Mouse (Mus musculus): Measurements from ENCODE around the gene Pold1. TPM values are rescaled to one million over a fixed set of nuclear protein-coding genes. Genes with fewer than 3 reads are reported as not detected.
A peak's percentile ranks its signal among the peaks of the same experiment; 100 is the strongest.

Pold1 gene
- polyA plus RNA-seq, 1 experiment from 2014 or later, result 9.4 TPM

GRCm38 (mm10) chr7:44484841-44485571, 63.6 kb downstream of the Pold1 start:
- H3K4me1 ChIP-seq (ENCODE audit: control insufficient read depth, insufficient read depth, low read length), result no peaks in the 10 kb centered on the region
- peaks cover 3% of the 10 kb centered on the region; the same call in 1 of the 2 replicates for H3K36me3 ChIP-seq (ENCODE audit: control insufficient read depth, insufficient read depth, low read length)
- no peak overlapping the region for H3K4me3 ChIP-seq (ENCODE audit: low read depth, low read length)
- H3K27me3 ChIP-seq (ENCODE audit: control insufficient read depth, insufficient read depth, low read length), result no peaks in the 10 kb centered on the region
- H3K4me2 ChIP-seq (ENCODE audit: low read depth, low read length), result no peak overlapping the region
- 39% methylated on average over 5 of the region's 5 CpGs for WGBS
- no peaks in the 10 kb centered on the region for H3K9me3 ChIP-seq (ENCODE audit: control insufficient read depth, low read length)
- peak; percentile 84 for ATAC-seq (ENCODE audit: low read depth)
- no peak overlapping the region for H3K27ac ChIP-seq (ENCODE audit: low read depth, low read length)
- no peak overlapping the region for H3K9ac ChIP-seq (replicated peaks; ENCODE audit: low read depth, low read length)

- H3K9ac ChIP-seq (replicated peaks; ENCODE audit: low read depth, low read length), result no peak overlapping the region
- no peaks in the 10 kb centered on the region for H3K9me3 ChIP-seq (ENCODE audit: control insufficient read depth, low read length)
- WGBS, result 93% methylated on average over 1 of the region's 1 CpGs
- H3K27ac ChIP-seq (ENCODE audit: low read depth, low read length), result no peak overlapping the region
- H3K27me3 ChIP-seq (ENCODE audit: control insufficient read depth, insufficient read depth, low read length), result no peaks in the 10 kb centered on the region
- ATAC-seq (ENCODE audit: low read depth), result no peak
- no peaks in the 10 kb centered on the region for H3K4me1 ChIP-seq (ENCODE audit: control insufficient read depth, insufficient read depth, low read length)
- H3K4me3 ChIP-seq (ENCODE audit: low read depth, low read length), result no peak overlapping the region
- no peak overlapping the region for H3K4me2 ChIP-seq (ENCODE audit: low read depth, low read length)
- 0 out of 2 replicates have a peak, but pooled peaks cover under 1% of the 10 kb centered on the region for H3K36me3 ChIP-seq (ENCODE audit: control insufficient read depth, insufficient read depth, low read length)
Observed at GRCm38 (mm10) chr7:44484109-44484508, 64.5 kb downstream of the Pold1 start.

GRCm38 (mm10) chr7:44482836-44483435, 65.7 kb downstream of the Pold1 start:
- Histone ChIP-seq H3K4me1 (ENCODE audit: control insufficient read depth, insufficient read depth, low read length) (no peaks in the 10 kb centered on the region), H3K4me2 (ENCODE audit: low read depth, low read length) (no peak overlapping the region), H3K27ac (ENCODE audit: low read depth, low read length) (no peak overlapping the region), H3K9me3 (ENCODE audit: control insufficient read depth, low read length) (no peaks in the 10 kb centered on the region), H3K27me3 (ENCODE audit: control insufficient read depth, insufficient read depth, low read length) (no peaks in the 10 kb centered on the region), H3K36me3 (ENCODE audit: control insufficient read depth, insufficient read depth, low read length) (no peaks in the 10 kb centered on the region), H3K4me3 (ENCODE audit: low read depth, low read length) (no peak overlapping the region), H3K9ac (replicated peaks; ENCODE audit: low read depth, low read length) (no peak overlapping the region)
- no peak for ATAC-seq (ENCODE audit: low read depth)
- WGBS, result 75% methylated on average over 3 of the region's 3 CpGs

Small RNA genes lying within 50 kb of the gene (microRNA-seq; reads per million reads assigned to microRNA genes)
- not detected for gene Mir7053

Other genes with a start within 250 kb of the Pold1 start
- gene Clec11a, start 241.9 kb downstream of the Pold1 start, polyA plus RNA-seq (2014; fragmentation: Nextera tagmentation; extraction: Ambion mirVana), result 2.8 and 4.6 TPM in 2 replicates
- gene Shank1, start 238.6 kb downstream of the Pold1 start, polyA plus RNA-seq (2014; fragmentation: Nextera tagmentation; extraction: Ambion mirVana), result 39.9 and 62.7 TPM in 2 replicates
- 52.7 and 68.4 TPM in 2 replicates for gene Syt3, start 164.7 kb downstream of the Pold1 start, polyA plus RNA-seq (2014; fragmentation: Nextera tagmentation; extraction: Ambion mirVana)
- gene 1700008O03Rik, start 163.0 kb downstream of the Pold1 start, polyA plus RNA-seq (2014; fragmentation: Nextera tagmentation; extraction: Ambion mirVana), result 2.0 and 2.6 TPM in 2 replicates
- gene Lrrc4b, start 119.8 kb downstream of the Pold1 start, polyA plus RNA-seq (2014; fragmentation: Nextera tagmentation; extraction: Ambion mirVana), result 21.9 and 28.1 TPM in 2 replicates
- gene Aspdh, start 83.5 kb downstream of the Pold1 start, polyA plus RNA-seq (2014; fragmentation: Nextera tagmentation; extraction: Ambion mirVana), result 3.3 and 5.2 TPM in 2 replicates
- 26.9 and 33.4 TPM in 2 replicates for gene Josd2, start 80.9 kb downstream of the Pold1 start, polyA plus RNA-seq (2014; fragmentation: Nextera tagmentation; extraction: Ambion mirVana)
- gene Emc10, start 52.3 kb downstream of the Pold1 start, polyA plus RNA-seq (2014; fragmentation: Nextera tagmentation; extraction: Ambion mirVana), result 153 and 162 TPM in 2 replicates
- gene Fam71e1, start 52.3 kb downstream of the Pold1 start, polyA plus RNA-seq (2014; fragmentation: Nextera tagmentation; extraction: Ambion mirVana), result 19.5 and 24.9 TPM in 2 replicates
- 0.07 TPM in 1 of 2 replicates, not detected in the other for gene Mybpc2, start 24.2 kb downstream of the Pold1 start, polyA plus RNA-seq (2014; fragmentation: Nextera tagmentation; extraction: Ambion mirVana)
- gene Spib, start 16.8 kb downstream of the Pold1 start, polyA plus RNA-seq (2014; fragmentation: Nextera tagmentation; extraction: Ambion mirVana), result not detected in 2 replicates
- 57.2 and 59.5 TPM in 2 replicates for gene Nr1h2, start 5.1 kb upstream of the Pold1 start, polyA plus RNA-seq (2014; fragmentation: Nextera tagmentation; extraction: Ambion mirVana)
- 0.82 and 2.1 TPM in 2 replicates for gene Napsa, start 23.5 kb upstream of the Pold1 start, polyA plus RNA-seq (2014; fragmentation: Nextera tagmentation; extraction: Ambion mirVana)
- 7.5 and 8.9 TPM in 2 replicates for gene Kcnc3, start 41.8 kb upstream of the Pold1 start, polyA plus RNA-seq (2014; fragmentation: Nextera tagmentation; extraction: Ambion mirVana)
- 2.6 and 3.6 TPM in 2 replicates for gene Myh14, start 122.0 kb upstream of the Pold1 start, polyA plus RNA-seq (2014; fragmentation: Nextera tagmentation; extraction: Ambion mirVana)
- not detected in 2 replicates for gene Izumo2, start 159.9 kb upstream of the Pold1 start, polyA plus RNA-seq (2014; fragmentation: Nextera tagmentation; extraction: Ambion mirVana)
- gene Vrk3, start 199.6 kb upstream of the Pold1 start, polyA plus RNA-seq (2014; fragmentation: Nextera tagmentation; extraction: Ambion mirVana), result 23.0 and 27.0 TPM in 2 replicates
- gene Zfp473, start 202.2 kb upstream of the Pold1 start, polyA plus RNA-seq (2014; fragmentation: Nextera tagmentation; extraction: Ambion mirVana), result 0.95 and 1.0 TPM in 2 replicates

Data from neural tube, embryonic 14.5 days (tissue).